Mouse (Mus musculus) midbrain, embryonic 15.5 days (tissue): Measurements from ENCODE around the gene Gabpb1. TPM values are rescaled to one million over a fixed set of nuclear protein-coding genes. Genes with fewer than 3 reads are reported as not detected.

ENCODE experiments used
- ATAC-seq: fragments of 200-750 bp; cut with Nextera tagmentation; replicated peaks from 2 replicates; pipeline ENCODE4 v1.8.0; 2017; ENCODE audit warnings: moderate TSS enrichment
- H3K27ac ChIP-seq: fragments of 300-500 bp; sonication (generic); 2 replicates; pipeline ENCODE4 v1.5.1; 2015; ENCODE audit warnings: mild to moderate bottlenecking, inconsistent platforms
- H3K27me3 ChIP-seq: fragments of 300-500 bp; sonication (generic); replicated peaks from 2 replicates; pipeline ENCODE4 v1.6.1; 2015; ENCODE audit warnings: inconsistent platforms
- H3K36me3 ChIP-seq: fragments of 300-500 bp; sonication (generic); replicated peaks from 2 replicates; pipeline ENCODE4 v1.6.1; 2015; ENCODE audit warnings: inconsistent platforms
- H3K4me1 ChIP-seq: fragments of 300-500 bp; sonication (generic); 2 replicates; pipeline ENCODE4 v1.6.1; 2015; ENCODE audit warnings: inconsistent platforms
- H3K4me2 ChIP-seq: fragments of 300-500 bp; sonication (generic); 2 replicates; pipeline ENCODE4 v1.6.1; 2015; ENCODE audit warnings: inconsistent platforms, mild to moderate bottlenecking, moderate library complexity
- H3K4me3 ChIP-seq: fragments of 300-500 bp; sonication (generic); 2 replicates; pipeline ENCODE4 v1.5.1; 2015; ENCODE audit warnings: mild to moderate bottlenecking, inconsistent platforms
- H3K9ac ChIP-seq: fragments of 300-500 bp; sonication (generic); 2 replicates; pipeline ENCODE4 v1.6.1; 2015; ENCODE audit warnings: mild to moderate bottlenecking, inconsistent platforms
- H3K9me3 ChIP-seq: fragments of 300-500 bp; sonication (generic); 2 replicates; pipeline ENCODE4 v1.6.1; 2016; ENCODE audit warnings: inconsistent platforms
- WGBS: fragments of 180-500 bp; shearing (Covaris S2); methylation state at CpG from one replicate; pipeline ENCODE4 v1.1.7; 2015; ENCODE audit warnings: mixed read lengths; 5-methylcytosine and 5-hydroxymethylcytosine counted together
- polyA plus RNA-seq: library from polyadenylated mRNA; unstranded; fragments of >200 nt; fragmentation: Nextera tagmentation; extraction: Ambion mirVana; gene quantifications from 2 replicates; pipeline ENCODE4 v1.2.1, GENCODE M21; 2015

The Gabpb1 gene
- polyA plus RNA-seq, 1 experiment from 2014 or later: 44.1 TPM

DNA sequence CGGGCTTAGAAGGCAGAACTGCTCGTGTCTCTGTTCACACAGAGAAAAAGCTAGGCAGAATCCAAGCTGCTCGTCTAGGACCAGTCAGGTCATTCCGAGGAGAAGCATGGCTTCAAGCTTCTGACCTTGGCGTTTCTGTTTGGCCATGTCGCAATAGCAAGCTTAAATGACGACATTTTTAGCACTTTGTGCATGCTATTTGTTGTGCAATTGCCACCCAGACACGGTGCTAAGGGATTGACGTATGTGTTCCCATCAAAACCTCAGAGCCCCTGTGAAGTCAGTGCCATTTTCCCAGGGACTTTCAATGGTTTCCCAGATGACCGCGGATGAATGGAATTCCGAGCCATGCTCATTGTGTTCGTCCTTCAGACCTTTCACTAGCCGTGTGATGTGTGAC lies 75.6 kb downstream of the Gabpb1 start:
- H3K4me2 ChIP-seq: no peak overlapping the region
- no peaks in the 10 kb centered on the region for H3K4me1 ChIP-seq
- no peak overlapping the region for H3K27ac ChIP-seq
- no peak overlapping the region for H3K4me3 ChIP-seq
- no peak for ATAC-seq
- no peaks in the 10 kb centered on the region for H3K36me3 ChIP-seq
- 79% methylated on average over 14 of the region's 14 CpGs for WGBS
- H3K27me3 ChIP-seq: no peaks in the 10 kb centered on the region
- no peak overlapping the region for H3K9ac ChIP-seq
- no peaks in the 10 kb centered on the region for H3K9me3 ChIP-seq

DNA sequence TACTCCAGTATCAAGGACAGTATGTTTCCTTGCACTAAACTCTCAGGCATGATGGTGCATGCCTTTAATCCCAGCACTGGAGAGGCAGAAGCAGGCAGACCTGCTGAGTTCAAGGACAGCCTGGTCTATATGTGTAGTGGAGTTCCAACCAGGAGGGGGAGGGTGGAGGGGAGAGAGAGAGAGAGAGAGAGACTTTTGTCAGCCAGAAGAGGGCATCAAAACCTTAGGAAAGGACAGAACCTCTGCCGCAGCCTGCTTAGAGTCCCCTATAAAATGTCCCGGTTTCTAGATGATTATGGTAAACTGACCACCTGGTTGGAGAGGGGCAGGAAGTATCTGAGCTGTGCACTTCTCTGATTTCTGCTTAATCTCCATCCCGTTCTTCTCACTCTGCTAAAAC lies 77.1 kb downstream of the Gabpb1 start:
- H3K27ac ChIP-seq: no peak overlapping the region
- no peaks in the 10 kb centered on the region for H3K9me3 ChIP-seq
- H3K36me3 ChIP-seq: no peaks in the 10 kb centered on the region
- no peak overlapping the region for H3K9ac ChIP-seq
- 0 out of 2 replicates have a peak, but pooled peaks have one; percentile 42 for ATAC-seq
- no peak overlapping the region for H3K4me3 ChIP-seq
- H3K27me3 ChIP-seq: no peaks in the 10 kb centered on the region
- no peaks in the 10 kb centered on the region for H3K4me1 ChIP-seq
- WGBS: 23% methylated on average over 3 of the region's 3 CpGs
- no peak overlapping the region for H3K4me2 ChIP-seq

DNA sequence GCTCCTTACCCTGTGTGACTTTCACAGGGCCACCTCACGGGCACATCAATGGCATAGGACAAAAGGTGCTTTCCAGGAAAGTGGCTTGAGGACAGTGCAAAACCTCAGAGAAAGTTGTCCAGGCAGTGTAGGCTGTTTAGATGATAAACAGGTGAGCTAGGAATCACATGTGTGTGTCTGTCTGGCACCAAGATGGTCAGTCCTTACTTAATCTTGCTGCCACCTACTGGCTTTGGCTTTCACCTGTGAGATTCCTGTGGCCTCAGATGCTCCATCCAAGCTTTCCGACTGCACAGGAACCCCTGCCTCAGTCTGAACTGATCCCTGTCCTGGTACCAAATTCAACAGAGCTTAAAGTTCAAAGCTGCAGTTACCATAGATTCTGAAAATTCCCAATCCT lies 77.8 kb downstream of the Gabpb1 start:
- Histone ChIP-seq H3K9ac (no peak overlapping the region), H3K27ac (no peak overlapping the region), H3K4me2 (no peak overlapping the region), H3K27me3 (no peaks in the 10 kb centered on the region), H3K9me3 (no peaks in the 10 kb centered on the region), H3K4me1 (no peaks in the 10 kb centered on the region), H3K36me3 (no peaks in the 10 kb centered on the region), H3K4me3 (no peak overlapping the region)
- ATAC-seq: no peak
- WGBS: 56% methylated on average over 2 of the region's 2 CpGs

DNA sequence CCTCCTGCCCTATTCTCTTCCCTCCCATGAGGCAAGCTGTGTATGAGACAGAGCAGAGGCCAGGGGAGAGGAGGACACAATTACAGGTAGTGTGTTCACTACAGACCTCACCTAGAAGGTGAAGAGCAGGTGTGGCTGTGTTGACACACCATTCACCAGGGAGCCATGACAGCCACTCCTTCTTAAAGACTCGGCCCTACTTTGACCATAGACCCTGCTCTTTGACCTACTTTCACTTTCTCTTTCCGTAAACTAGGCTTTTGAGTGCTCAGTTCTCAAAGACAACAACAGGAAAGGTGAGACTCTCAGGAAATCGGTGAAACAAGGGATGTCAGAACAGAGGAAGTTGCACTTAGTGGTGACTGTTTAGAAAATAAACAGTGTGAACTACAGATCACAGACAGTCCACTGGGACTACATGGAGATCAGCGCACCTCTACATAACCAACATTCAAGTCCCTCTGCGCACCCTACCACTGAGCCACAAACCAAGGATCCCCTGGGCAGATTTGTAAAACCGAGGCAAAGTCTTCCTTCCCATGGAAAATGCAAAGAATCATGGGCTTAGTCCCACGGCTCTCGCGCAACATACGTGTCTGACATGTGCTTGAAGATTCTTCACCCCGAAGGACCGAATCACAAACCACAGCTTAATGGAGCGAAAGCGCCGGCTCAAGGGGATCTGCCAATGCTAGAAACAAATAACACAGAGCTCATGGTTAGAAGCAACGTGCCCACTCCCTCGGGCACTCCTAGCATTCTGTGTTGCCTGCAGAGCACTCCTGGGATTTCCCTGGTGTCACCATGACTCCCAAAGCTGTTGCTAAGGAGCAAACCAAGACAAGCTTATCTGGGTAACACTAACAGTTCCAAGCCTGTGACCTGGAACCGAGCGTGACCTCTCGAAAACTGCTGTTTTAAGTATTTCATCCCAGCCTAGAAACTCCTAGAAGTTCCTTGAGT lies 78.6 kb downstream of the Gabpb1 start:
- no peak overlapping the region for H3K27ac ChIP-seq
- no peak overlapping the region for H3K9ac ChIP-seq
- H3K27me3 ChIP-seq: no peaks in the 10 kb centered on the region
- ATAC-seq: no peak
- H3K36me3 ChIP-seq: no peaks in the 10 kb centered on the region
- H3K4me2 ChIP-seq: no peak overlapping the region
- H3K4me1 ChIP-seq: no peaks in the 10 kb centered on the region
- 79% methylated on average over 20 of the region's 20 CpGs for WGBS
- H3K4me3 ChIP-seq: no peak overlapping the region
- H3K9me3 ChIP-seq: no peaks in the 10 kb centered on the region

DNA sequence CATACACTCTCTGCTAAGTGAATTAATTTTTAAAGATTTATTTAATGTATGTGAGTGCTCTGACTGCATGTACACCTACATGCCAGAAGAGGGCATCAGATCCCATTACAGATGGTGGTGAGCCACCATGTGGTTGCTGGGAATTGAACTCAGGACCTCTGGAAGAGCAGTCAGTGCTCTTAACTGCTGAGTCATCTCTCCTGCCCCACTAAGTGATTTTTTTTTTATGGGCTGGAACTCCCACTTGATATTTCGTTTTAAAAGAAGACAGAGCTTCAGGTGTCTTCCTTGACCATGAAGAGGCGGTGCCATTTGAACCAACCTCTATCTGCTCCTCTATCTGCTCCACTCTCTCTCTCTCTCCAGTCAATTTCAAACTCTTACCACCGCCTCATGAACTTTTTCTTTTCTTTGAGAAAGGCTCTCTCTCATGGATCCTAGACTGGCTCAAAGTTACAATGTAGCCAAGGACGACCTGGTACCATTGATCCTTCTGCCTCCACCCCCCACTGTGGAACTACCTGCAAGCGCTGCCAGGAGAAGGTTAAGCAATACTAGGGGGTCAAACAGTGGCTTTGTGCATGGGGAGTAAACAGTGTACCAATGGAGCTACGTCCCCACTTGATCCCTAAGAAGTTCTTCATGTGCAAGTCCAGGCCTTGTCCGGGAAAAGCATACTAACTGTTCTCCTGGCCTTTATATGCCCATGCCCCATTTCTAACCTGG lies 79.6 kb downstream of the Gabpb1 start:
- no peak for ATAC-seq
- Histone ChIP-seq H3K4me2 (no peak overlapping the region), H3K4me1 (no peaks in the 10 kb centered on the region), H3K4me3 (no peak overlapping the region), H3K27ac (no peak overlapping the region), H3K9me3 (no peaks in the 10 kb centered on the region), H3K9ac (no peak overlapping the region), H3K27me3 (no peaks in the 10 kb centered on the region), H3K36me3 (no peaks in the 10 kb centered on the region)
- WGBS: 95% methylated on average over 7 of the region's 7 CpGs

DNA sequence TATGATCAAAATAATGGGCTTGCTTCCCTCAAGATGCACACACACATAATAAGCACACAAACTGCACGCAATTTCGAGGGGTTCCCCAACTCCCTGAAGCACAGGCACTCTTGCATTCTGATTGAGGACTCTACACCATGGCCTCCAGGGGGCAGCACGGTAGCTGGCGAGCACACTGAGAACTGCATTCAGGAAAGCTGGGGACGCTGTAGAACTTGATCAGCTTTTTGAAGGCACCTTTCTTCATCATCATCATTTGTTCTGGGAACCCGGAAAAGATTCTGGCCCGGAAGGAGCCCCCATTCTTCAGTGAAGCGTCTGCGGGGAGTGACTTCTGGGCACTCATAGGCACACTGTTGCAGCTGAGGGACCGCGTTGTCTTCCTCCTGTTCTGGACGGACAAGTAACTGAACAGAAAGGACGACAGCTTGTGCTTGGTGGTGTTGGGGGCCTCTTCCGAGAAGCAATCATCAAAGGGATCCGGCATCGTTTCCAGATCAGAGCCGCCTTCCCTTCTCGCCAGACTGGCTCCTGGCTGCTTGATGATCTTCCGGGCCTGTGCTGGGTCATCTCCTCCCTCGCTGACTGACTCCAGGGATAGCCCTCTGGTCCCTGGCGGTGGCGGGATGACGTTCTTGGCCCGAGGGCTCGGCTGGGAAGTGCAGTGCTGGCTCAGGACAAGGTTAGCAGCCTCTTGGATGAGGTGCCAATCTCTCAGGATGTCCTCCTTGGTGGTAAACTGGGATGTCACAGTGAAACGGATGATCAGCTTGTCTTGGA lies 82.1 kb downstream of the Gabpb1 start:
- Histone ChIP-seq H3K4me1 (no peaks in the 10 kb centered on the region), H3K9ac (no peak overlapping the region), H3K27ac (no peak overlapping the region), H3K36me3 (no peaks in the 10 kb centered on the region), H3K9me3 (no peaks in the 10 kb centered on the region), H3K4me2 (peak overlapping the region; percentile 45), H3K4me3 (peak overlapping the region; percentile 26), H3K27me3 (no peaks in the 10 kb centered on the region)
- ATAC-seq: 0 out of 2 replicates have a peak, but pooled peaks have one; percentile 54
- WGBS: 29% methylated on average over 26 of the region's 26 CpGs

DNA sequence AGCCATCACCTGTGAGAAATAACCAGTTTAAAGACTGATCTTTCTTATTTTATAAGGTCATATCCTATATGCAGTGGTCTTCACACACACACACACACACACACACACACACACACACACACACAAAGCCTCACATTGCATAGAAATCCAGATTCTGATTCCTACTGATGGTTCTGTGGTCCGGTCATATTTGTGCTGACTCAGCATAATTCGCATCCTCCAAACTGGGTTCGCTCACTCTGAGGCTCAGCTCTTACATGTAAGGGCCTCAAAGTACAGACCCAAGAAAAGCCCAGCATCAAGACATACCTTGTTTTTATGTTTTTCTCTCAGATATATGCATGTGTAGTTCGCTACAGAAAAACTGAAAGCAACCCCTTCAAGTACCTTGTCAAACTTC lies 84.8 kb downstream of the Gabpb1 start:
- Histone ChIP-seq H3K36me3 (no peaks in the 10 kb centered on the region), H3K9me3 (no peaks in the 10 kb centered on the region), H3K4me2 (no peak overlapping the region), H3K9ac (no peak overlapping the region), H3K4me1 (no peaks in the 10 kb centered on the region), H3K27ac (no peak overlapping the region), H3K27me3 (no peaks in the 10 kb centered on the region), H3K4me3 (no peak overlapping the region)
- ATAC-seq: no peak
- WGBS: 95% methylated on average over 4 of the region's 4 CpGs

DNA sequence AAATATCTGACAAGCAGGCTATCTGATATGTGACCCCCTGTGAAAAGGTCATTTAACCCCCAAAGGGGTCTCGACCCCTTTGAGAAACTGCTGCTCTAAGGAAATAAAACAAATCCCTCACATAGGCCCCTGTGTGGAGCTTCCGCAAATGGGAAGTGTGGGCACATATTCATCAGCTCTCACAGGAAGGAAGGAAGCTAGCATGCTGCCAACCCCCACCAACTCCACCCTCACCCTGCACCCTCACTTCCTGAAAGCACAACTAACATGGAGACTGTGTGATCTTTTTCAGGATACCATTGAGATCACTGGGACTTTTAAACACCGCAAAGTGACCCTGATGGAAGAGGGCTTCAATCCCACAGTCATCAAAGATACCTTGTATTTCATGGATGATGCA lies 88.7 kb downstream of the Gabpb1 start:
- H3K27ac ChIP-seq: no peak overlapping the region
- H3K36me3 ChIP-seq: no peaks in the 10 kb centered on the region
- H3K4me2 ChIP-seq: no peak overlapping the region
- H3K4me1 ChIP-seq: no peaks in the 10 kb centered on the region
- H3K27me3 ChIP-seq: no peaks in the 10 kb centered on the region
- H3K4me3 ChIP-seq: no peak overlapping the region
- no peak overlapping the region for H3K9ac ChIP-seq
- H3K9me3 ChIP-seq: no peaks in the 10 kb centered on the region
- WGBS: 85% methylated on average over 3 of the region's 3 CpGs
- no peak for ATAC-seq

DNA sequence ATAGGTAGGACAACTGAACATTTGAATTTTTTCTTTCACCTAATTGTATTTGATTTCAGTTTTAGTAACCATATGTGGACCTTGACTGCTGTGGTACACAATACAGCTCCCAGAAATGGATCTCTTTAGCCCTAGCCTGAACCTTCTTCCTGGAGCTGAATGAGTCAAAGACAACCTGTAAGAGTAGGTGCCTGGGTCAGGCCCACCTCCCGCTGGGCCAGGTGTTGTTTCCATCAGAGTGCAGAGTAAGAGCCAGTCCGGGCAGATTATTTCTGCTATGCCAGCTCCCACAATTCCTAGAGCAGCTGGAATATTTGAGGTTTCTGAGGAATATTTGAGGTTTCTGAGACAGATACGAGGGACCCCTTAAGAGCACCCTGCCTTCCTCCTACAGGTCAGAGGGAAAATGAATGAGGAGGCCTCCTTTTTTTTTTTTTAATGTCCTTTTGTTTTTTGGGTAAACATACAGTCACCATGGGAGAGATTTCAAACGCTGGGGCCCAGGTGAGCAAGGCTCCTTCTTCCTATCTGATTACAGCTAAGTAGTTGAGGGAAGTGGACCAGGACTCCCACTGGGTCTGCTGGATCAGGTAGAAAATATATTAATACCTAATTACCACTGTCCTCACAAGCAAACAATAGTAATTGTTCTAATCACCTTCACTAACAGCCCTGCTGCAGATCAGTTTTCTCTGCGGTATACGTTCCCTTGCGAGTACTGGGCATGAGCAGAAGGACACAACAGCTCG lies 91.3 kb downstream of the Gabpb1 start:
- Histone ChIP-seq H3K9me3 (no peaks in the 10 kb centered on the region), H3K27ac (no peak overlapping the region), H3K4me3 (no peak overlapping the region), H3K27me3 (no peaks in the 10 kb centered on the region), H3K4me2 (no peak overlapping the region), H3K4me1 (no peaks in the 10 kb centered on the region), H3K36me3 (no peaks in the 10 kb centered on the region), H3K9ac (no peak overlapping the region)
- no peak for ATAC-seq
- WGBS: 85% methylated on average over 8 of the region's 8 CpGs

DNA sequence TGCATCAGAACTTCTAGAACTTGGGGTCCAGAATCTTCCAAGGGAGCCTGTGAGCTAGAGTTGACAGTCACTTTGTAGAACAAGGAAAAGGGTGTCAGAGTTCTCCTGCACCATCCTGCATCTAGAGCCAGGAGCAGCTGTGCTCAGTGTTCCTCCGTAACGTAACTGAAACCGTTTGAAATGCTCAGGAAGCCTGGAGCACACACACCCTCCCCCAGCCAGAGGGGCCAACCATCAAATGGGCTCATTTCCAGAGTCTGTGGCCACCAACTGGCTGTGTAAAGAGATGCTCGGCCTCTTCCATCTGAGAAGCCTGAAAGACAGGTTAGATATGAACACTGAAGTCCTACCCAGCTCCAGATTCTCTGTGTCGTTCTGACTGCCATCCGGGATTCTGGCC lies 92.2 kb downstream of the Gabpb1 start:
- 79% methylated on average over 6 of the region's 6 CpGs for WGBS

DNA sequence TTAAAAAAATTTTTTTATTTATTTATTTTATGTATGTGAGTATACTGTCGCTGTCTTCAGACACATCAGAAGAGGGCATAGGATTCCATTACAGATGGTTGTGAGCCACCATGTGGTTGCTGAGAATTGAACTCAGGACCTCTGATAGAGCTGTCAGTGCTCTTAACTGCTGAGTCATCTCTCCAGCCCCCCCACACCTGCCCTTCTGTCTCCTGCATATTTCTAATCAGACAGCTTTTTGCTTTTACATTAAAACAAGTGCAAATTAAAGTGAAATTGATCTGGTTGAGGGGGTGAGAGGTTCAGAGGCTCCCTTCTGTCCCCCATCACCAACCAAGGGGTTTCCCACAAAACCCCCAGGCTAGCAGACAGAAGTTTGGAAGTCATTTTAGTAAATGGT lies 96.9 kb downstream of the Gabpb1 start:
- H3K27me3 ChIP-seq: no peaks in the 10 kb centered on the region
- no peak for ATAC-seq
- H3K4me3 ChIP-seq: no peak overlapping the region
- H3K9ac ChIP-seq: no peak overlapping the region
- H3K9me3 ChIP-seq: no peaks in the 10 kb centered on the region
- H3K36me3 ChIP-seq: no peaks in the 10 kb centered on the region; the same call in 1 of the 2 replicates
- H3K4me1 ChIP-seq: no peaks in the 10 kb centered on the region
- 95% methylated on average over 1 of the region's 1 CpGs for WGBS
- no peak overlapping the region for H3K4me2 ChIP-seq
- H3K27ac ChIP-seq: no peak overlapping the region

More for the DNA sequence above, 92.2 kb downstream of the Gabpb1 start:
- no peaks in the 10 kb centered on the region for H3K27me3 ChIP-seq
- no peaks in the 10 kb centered on the region for H3K4me1 ChIP-seq
- no peak overlapping the region for H3K27ac ChIP-seq
- H3K9me3 ChIP-seq: no peaks in the 10 kb centered on the region
- H3K4me2 ChIP-seq: no peak overlapping the region
- no peak for ATAC-seq
- H3K9ac ChIP-seq: no peak overlapping the region
- no peak overlapping the region for H3K4me3 ChIP-seq
- H3K36me3 ChIP-seq: no peaks in the 10 kb centered on the region
